Mouse (Mus musculus) adrenal gland, postnatal 25 days (tissue): ENCODE measurements at regions not wholly inside any gene's neighbourhood (a gene's known extent, or its start where the extent isn't known, plus 50 kb on each side); places are given as distances from the start of the nearest gene placed in this dataset.
"Not testable (repeated sequence)": the region's sequence is repeated elsewhere in the genome, so short reads cannot be mapped to it uniquely, and the experiment has no call there.

Source experiments
- DNase-seq: peaks from one replicate; pipeline ENCODE4 v3.0.0; 2021; ENCODE audit warnings: mixed read lengths

DNA sequence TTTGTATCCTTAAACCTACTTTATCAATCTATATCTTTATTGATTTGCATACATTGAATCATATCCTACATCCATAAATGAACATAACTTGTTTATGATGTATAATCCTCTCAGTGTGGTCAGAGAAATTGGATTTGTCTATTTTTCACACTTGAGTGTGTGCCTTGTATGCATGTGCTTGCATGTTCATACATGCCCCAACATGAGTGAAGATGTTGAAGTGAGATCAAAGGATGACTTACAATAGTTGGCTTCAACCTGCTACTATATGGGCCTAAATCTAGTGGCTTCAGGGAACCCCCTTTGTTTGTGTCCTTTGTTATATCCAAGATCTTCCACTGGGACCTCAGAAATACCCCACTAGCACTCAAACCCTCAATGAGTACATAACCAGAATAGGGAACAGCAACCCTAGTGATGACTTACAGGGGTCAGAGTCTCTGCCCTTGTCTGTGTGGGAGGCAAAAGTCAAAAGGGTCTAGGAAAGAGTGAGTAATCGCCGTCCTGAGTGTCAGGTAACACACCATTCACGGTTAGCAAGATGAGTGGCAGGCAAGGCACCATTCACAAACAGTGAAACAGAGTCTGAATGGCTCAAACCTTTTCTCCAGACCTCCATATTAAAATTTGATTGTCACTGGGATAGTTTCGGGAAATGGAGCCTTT, 236.3 kb downstream of the Lpin1 start:
- no peak for DNase-seq

GRCm38 (mm10) chr12:16370061-16370460, 240.7 kb downstream of the Lpin1 start:
- no peak for DNase-seq

DNA sequence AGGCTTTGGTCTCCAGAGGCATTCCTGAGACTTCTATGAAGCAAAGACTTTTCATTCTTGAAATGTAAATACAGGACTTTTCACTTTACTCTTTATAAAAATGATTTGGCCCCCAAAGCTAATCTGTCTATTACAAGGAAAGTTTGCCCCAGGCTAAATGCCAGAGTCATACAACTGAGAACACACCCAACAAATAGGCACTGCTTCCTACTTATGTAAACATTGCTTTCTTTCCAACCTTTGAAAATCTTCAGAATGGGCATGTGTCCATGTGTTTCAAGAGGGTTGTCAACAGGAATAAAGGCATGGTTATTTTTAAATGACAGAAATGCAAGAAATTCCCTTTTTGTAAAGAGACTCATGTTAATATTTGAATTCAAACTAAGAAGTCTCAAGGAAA, 248.4 kb downstream of the Lpin1 start:
- DNase-seq, result no peak

DNA sequence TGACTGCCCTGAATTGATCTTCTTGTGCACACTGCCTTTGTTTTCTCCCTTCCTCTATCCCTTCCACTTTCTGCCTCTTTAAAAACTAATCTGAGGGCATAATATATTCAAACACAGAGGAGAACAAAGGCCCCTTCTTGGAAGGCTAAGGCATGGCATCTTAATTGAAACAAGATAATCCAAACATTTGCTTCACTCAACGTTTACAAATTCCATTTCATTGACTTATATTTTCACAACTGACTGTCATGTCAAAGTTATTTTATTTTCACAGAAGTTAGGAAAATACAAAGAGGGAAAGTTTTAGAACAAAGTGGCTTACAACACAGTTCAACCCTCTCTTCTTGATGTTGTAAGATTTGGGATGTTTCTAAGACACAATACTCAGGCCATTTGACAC, 251.9 kb downstream of the Lpin1 start:
- no peak for DNase-seq

- DNase-seq, result no peak
These were observed 256.1 kb downstream of the Lpin1 start for GRCm38 (mm10) chr12:16354711-16355110.

- DNase-seq, result no peak
These were observed 259.0 kb downstream of the Lpin1 start for GRCm38 (mm10) chr12:16351751-16352150.

DNA sequence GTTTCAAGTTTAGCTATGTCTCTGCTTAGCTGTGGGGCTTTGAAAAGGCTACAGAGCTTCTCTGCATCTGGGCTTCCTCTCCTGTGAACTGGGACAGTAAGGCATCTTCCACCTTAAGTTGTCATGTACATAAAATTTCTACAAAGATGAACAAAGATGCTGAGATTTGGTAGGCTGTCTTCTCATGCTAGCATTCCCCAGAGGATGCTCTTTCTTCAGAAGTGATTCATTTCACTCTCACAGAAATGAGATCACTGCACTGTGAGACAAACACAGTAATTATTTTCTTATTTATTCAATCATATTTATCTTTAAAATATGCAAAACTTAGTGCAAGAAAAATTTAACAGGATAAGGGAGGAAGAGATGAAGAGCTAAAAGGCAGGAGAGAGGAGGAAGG, 261.5 kb downstream of the Lpin1 start:
- no peak for DNase-seq

DNA sequence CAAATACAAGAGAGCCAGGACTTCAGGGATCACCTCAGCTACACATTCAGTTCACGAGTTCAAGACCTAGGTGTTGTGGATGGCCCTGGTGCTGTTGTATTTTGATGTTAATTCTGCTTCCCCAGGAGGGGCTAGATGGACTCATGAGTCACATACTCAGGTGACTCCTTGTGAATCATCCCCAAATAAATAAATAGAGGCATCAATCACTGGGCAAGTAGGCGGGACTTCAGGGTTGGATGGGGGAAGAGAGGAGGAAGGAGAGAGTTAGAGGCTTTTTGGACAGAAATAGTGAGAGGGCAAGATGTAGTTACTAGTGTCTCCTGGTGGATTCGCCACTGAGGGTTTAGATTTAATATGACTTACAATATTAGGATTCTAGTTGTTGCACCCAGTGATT, 266.7 kb downstream of the Lpin1 start:
- DNase-seq, result no peak

GRCm38 (mm10) chr12:16342030-16342429, 268.7 kb downstream of the Lpin1 start:
- not testable (repeated sequence) for DNase-seq

DNA sequence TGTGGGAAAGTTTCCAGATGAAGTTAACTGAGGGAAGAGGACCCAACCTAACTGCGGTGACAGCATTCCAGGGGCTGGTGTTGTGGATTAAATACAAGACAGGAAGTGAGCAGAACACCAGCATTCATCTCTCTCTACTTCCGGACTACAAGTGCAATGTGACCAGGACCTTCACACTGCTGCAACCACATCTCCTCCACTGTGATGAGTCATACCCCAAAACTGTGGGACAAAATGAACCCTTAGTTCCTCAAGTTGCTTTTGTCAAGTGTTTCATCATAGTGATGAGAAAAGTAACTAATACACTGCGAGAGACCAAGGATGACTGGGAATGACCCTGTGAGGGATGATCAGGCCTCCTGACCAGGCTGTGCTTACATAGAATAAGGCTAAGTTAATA, 279.3 kb downstream of the Lpin1 start:
- DNase-seq, result no peak

DNA sequence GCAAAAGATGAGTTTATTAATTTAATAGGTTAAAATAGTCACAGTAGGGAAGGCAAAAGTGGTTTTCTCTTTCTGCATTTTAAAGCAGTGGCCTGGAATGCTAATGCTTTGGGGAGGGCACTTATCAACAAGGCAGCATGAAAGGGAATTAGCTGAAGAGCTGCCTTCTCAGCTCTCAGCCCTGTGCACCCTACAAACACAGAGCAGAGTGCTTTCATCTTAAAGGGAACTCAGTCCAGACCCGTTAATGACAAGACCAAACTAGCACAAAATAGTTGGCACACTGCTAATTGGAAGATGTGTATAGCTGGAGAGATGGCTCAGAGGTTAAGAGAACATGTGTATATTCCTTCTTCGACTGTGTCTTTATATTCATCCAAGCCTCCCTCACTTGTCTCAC, 281.6 kb downstream of the Lpin1 start:
- no peak for DNase-seq

GRCm38 (mm10) chr12:16320536-16321402, 290.0 kb downstream of the Lpin1 start:
- DNase-seq, result no peak

GRCm38 (mm10) chr12:16308101-16308500, 302.7 kb downstream of the Lpin1 start:
- DNase-seq, result no peak

- DNase-seq, result no peak
These were observed 305.9 kb downstream of the Lpin1 start for GRCm38 (mm10) chr12:16304701-16305377.

DNA sequence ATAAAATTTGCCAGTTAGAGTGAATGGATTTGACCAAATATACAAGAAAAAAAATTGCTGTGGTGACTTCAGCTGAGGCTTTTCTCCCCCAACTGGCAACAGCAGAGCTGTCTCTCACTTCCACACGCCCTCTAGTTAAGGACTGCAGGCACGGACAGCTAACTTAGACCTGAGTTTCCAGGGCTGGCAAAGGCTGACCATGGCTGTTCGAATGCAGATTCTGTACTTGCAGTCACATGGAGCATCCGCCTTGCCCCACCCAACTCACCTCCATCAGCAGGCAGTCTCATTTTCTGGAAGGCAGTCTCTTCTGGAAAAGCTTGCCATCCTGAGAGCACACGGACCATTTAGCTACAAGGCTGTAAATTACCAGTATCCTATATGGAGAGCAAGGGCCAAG, 325.7 kb downstream of the Lpin1 start:
- no peak for DNase-seq

GRCm38 (mm10) chr12:16279146-16279545, 331.6 kb downstream of the Lpin1 start:
- no peak for DNase-seq

- DNase-seq, result no peak
These were observed 333.0 kb downstream of the Lpin1 start for GRCm38 (mm10) chr12:16277567-16278332.

DNA sequence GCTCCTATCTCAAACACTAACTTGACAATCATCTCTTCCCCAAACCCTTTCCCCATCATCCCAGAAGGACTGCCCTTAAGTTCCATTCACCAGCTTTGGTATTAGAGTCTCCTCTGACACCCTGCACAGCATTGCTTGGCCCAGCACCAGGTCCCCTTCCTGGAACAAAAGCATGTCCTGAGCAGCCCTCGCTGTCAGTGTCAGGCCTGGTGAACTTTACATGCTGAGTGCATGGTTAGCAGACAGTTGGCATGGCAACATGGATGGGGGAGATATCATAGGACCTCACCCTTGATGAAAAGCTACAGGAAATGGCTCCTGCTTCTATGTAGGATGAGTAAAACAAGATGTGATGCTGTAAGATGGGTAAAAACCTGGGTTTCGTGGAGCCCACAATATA, 333.6 kb downstream of the Lpin1 start:
- no peak for DNase-seq

GRCm38 (mm10) chr12:16276301-16276700, 334.5 kb downstream of the Lpin1 start:
- no peak for DNase-seq

DNA sequence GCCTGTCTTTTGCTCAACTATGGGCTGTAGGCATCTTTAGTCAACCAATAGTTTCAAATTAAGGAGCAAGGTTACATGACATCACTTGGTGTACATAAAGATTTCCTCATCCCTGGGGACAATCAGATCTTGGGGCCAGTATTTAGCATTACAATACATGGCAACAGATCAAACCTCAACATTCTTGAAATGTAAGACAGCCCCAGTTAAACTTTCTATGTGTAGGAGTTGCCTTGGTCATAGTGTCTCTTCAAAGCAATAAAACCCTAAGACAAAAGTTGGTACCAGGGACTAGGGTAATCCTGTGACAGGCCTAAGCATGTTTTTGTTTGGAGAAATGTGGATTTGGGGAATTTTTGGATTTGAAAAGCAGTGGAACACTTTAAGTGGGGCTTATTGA, 338.3 kb downstream of the Lpin1 start:
- no peak for DNase-seq

DNA sequence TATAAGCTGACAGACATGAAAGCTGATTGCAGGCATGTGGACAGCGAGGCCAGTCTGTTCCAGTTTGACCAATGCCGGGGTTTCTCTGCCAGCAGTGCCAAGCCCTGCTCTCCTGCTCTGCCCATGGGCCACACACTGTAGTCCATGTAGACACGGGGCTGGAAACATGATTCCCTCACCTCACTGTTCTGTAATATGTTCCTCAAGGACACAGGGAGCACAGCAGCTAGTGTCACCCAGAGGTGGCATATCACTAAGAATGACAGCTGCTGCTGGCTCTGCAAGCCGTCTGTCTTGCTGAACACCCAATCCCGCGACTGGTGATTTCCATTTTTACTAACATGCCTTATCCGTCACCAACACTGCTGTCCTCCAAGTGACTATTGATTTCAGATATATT, 339.9 kb downstream of the Lpin1 start:
- no peak for DNase-seq

GRCm38 (mm10) chr12:16269706-16270105, 341.1 kb downstream of the Lpin1 start:
- DNase-seq, result no peak
